Mouse (Mus musculus) spleen, adult 2 months (tissue): ENCODE measurements at regions not wholly inside any gene's neighbourhood (a gene's known extent, or its start where the extent isn't known, plus 50 kb on each side); places are given as distances from the start of the nearest gene placed in this dataset.

ENCODE experiments used
- CTCF ChIP-seq: fragments of 200-500 bp; IDR thresholded peaks from 2 replicates; pipeline ENCODE4 v1.5.1; 2011; ENCODE audit warnings: mild to moderate bottlenecking, inconsistent platforms; ENCODE audit not compliant: insufficient read depth, insufficient read length, insufficient replicate concordance; ENCODE audit errors: extremely low read depth
- POLR2A ChIP-seq: fragments of 200-500 bp; IDR thresholded peaks from 2 replicates; pipeline ENCODE4 v1.6.1; 2011; ENCODE audit warnings: low read depth, low read length, inconsistent platforms

DNA sequence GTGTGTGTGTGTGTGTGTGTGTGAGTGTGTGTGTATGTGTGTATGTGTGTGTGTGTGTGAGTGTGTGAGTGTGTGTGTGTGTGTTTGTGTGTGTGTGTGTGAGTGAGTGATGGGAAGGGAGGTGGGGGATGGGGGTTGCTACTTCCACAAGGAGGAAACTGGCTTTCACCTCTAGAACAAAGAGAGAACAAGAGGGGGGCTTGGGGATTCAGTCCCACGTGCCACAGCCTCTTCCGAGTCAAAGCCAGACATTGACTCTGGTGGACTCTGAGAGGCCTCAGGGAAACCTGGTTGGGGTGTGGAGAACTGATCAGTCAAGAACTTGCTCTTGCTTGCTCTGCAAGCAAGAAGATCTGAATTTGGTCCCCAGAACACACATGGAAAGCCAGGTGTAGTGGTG, 71.0 kb downstream of the Matn1 start:
- no peak for TF ChIP-seq POLR2A
- no peak for TF ChIP-seq CTCF
